7 mouse cellular contexts compared by ENCODE assay signal in the genomic region with DNA sequence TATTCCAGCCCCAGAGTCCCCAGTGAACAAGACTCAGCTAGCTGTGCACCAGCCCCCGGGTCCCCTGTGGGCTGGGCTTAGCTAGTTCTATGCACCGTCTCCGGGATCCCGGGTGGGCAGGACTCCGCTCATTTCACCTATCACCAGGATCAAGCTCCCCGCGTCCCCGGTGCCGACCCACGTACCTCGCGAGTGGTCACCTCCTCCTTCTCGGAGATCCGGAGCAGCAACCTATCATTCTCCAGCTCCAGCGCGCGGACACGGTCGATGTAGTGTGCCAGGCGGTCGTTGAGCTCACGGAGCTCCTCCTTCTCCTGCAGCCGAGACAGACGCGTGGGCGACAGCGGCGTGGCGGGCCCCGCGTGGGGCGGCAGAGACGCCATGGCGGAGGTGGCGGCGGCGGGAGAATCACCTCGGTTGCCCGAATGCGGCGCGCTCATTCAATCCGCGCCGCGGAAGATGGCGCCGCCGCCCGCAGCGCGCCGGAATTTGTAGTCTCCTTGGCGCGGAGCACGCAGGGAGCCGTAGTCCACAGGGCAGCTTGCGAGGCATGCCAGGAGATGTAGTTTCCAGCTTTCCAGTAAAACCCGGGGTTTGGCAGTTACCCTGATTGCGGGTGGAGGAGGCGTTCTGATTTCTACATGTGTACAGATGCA. TPM values are rescaled to one million over a fixed set of nuclear protein-coding genes. Genes with fewer than 3 reads are reported as not detected.
DNase-seq lines count a peak whose midpoint lies in the region; ATAC-seq lines count a peak whose summit lies in the region.

A gene (minus strand): TSS at position 467 of the 656 bp plus-strand sequence.

- no peaks in the 10 kb centered on the region for H3K9me3 ChIP-seq in megakaryocyte, embryonic 14.5 days

- peaks cover 78% of the 10 kb centered on the region for H3K4me1 ChIP-seq in megakaryocyte, embryonic 14.5 days

- intact Hi-C loops in left cerebral cortex, postnatal 10 days (cut with DNase I): no loop called here

- peak within 1 kb of the TSS; percentile 98 for H3K4me3 ChIP-seq in megakaryocyte, embryonic 14.5 days (replicated peaks)

- peaks cover 3% of the 10 kb centered on the region for H3K27me3 ChIP-seq in megakaryocyte, embryonic 14.5 days (replicated peaks)

- H3K36me3 ChIP-seq in megakaryocyte, embryonic 14.5 days (replicated peaks; ENCODE audit: low read length): peaks cover 17% of the 10 kb centered on the region

- peak; percentile 73 for DNase-seq in adipocyte (ENCODE audit: low spot score)
- peak; percentile 90 to 93 for DNase-seq in cerebellum, postnatal 25 days
- DNase-seq in frontal cortex, postnatal 36 days (ENCODE audit: low spot score in 2 of 2): peak; percentile 78 to 90
- peak; percentile 72 to 85 for DNase-seq in left cerebral cortex, postnatal 10 days (ENCODE audit: extremely low spot score in 1 of 2, low spot score in 2 of 2)
- DNase-seq in right cerebral cortex, postnatal 10 days (ENCODE audit: low spot score in 2 of 2): peak; percentile 91 to 92

- ATAC-seq in inflammation-experienced regulatory T-cells, adult 6 months: peak; percentile 76

RNA-seq across cellular contexts. Expression of the gene that starts here (rescaled TPM):
- 1 to 10 TPM; 2.4 to 4.5 (median 3.5) TPM for polyA plus RNA-seq in inflammation-experienced regulatory T-cells, adult 6 months (2017; shearing (Covaris generic))
- total RNA-seq in left cerebral cortex, postnatal 10 days (2021): 10 to 100 TPM; 20.4 to 21.3 TPM
- 11.8 and 16.6 TPM in 2 replicates for polyA plus RNA-seq in megakaryocyte, embryonic 14.5 days (2012; ENCODE audit: insufficient read depth, low replicate concordance)

Comparison
In these comparisons a context has a peak if more than half of its experiments do, and no peak if none do; other contexts are left out.
1. Peak in every context shown above with its lines: DNase-seq, ATAC-seq and H3K4me3 ChIP-seq.